Mouse (Mus musculus): ENCODE data around the gene Olfr623.

DNA sequence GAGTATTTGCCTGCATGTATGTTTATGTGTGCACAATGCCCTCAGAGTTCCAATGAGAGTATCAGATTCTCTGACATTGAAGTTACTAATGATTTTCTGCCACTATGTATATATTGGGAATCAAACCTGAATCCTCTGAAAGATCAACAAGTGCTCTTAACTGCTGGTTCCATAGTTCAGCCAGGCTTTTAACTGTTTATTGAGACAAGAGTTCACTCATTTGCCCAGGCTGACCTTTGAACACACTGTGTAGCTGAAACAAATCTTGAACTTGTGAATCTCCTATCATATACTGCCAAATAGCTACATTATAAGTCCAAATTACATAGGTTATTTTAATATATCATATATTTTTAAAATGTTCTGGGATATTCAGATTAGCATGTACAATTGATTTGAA lies 26.7 kb downstream of the Olfr623 start:
- TF ChIP-seq TAL1 (IDR thresholded peaks at IDR 0.05; ENCODE audit: low read length) = no peak
- no peak for TF ChIP-seq GATA1 (IDR thresholded peaks at IDR 0.05; ENCODE audit: low read length)

All from erythroblast, embryonic 14.5 days (primary cell).